Mouse (Mus musculus) thymus, adult 2 months (tissue): ENCODE results near the gene Gabbr2. TPM values are rescaled to one million over a fixed set of nuclear protein-coding genes. Genes with fewer than 3 reads are reported as not detected.

Experiments
- DNase-seq: peaks from one replicate; pipeline ENCODE4 v3.0.0; 2021
- H3K27ac ChIP-seq: fragments of 200-500 bp; 2 replicates; pipeline ENCODE4 v1.5.1; 2012; ENCODE audit warnings: low read length, control low read depth; ENCODE audit not compliant: control insufficient read depth, insufficient read depth
- H3K27me3 ChIP-seq: fragments of 200-500 bp; 2 replicates; pipeline ENCODE4 v1.6.1; 2012; ENCODE audit warnings: mild to moderate bottlenecking, low read length, moderate library complexity, mixed read lengths; ENCODE audit not compliant: control insufficient read depth, insufficient read depth
- H3K36me3 ChIP-seq: fragments of 200-500 bp; 2 replicates; pipeline ENCODE4 v1.6.1; 2012; ENCODE audit warnings: mild to moderate bottlenecking, low read length, moderate library complexity; ENCODE audit not compliant: control insufficient read depth, insufficient read depth
- H3K4me1 ChIP-seq: fragments of 200-500 bp; replicated peaks from 2 replicates; pipeline ENCODE4 v1.6.1; 2012; ENCODE audit warnings: low read length; ENCODE audit not compliant: control insufficient read depth, insufficient read depth
- H3K4me3 ChIP-seq: fragments of 200-500 bp; 2 replicates; pipeline ENCODE4 v1.5.1; 2012; ENCODE audit warnings: mild to moderate bottlenecking, low read length, control low read depth, moderate library complexity; ENCODE audit not compliant: control insufficient read depth, insufficient read depth
- CTCF ChIP-seq: fragments of 200-500 bp; IDR thresholded peaks from 2 replicates; pipeline ENCODE4 v1.5.1; 2012; ENCODE audit warnings: mild to moderate bottlenecking, control low read depth, low read length, moderate library complexity, borderline replicate concordance; ENCODE audit not compliant: control insufficient read depth, poor library complexity, insufficient read depth; ENCODE audit errors: extremely low read depth
- POLR2A ChIP-seq: fragments of 200-500 bp; IDR thresholded peaks from 2 replicates; pipeline ENCODE4 v1.6.1; 2012; ENCODE audit warnings: mild to moderate bottlenecking, low read length, control low read depth, moderate library complexity; ENCODE audit not compliant: control insufficient read depth, poor library complexity, insufficient read depth; ENCODE audit errors: extremely low read depth
- WGBS: fragments of 180-500 bp; shearing (Covaris S2); methylation state at CpG from one replicate; pipeline ENCODE4 v1.1.7; 2018; 5-methylcytosine and 5-hydroxymethylcytosine counted together
- polyA plus RNA-seq: library from polyadenylated mRNA; depleted of rRNA; stranded (reverse); fragments of >200 nt; gene quantifications from 2 replicates; pipeline ENCODE4 v1.2.3, GENCODE M21; 2012

Gabbr2 gene
- polyA plus RNA-seq, 1 experiment, result 0.20 TPM

- no peak for TF ChIP-seq CTCF
- TF ChIP-seq POLR2A, result no peak
- Histone ChIP-seq H3K36me3 (no peaks in the 10 kb centered on the region), H3K27ac (no peak overlapping the region), H3K27me3 (no peaks in the 10 kb centered on the region), H3K4me1 (no peaks in the 10 kb centered on the region), H3K4me3 (no peak overlapping the region)
- 95% methylated on average over 7 of the region's 7 CpGs for WGBS
- no peak for DNase-seq
These were observed 247.0 kb downstream of the Gabbr2 start for GRCm38 (mm10) chr4:46744583-46745155.

DNA sequence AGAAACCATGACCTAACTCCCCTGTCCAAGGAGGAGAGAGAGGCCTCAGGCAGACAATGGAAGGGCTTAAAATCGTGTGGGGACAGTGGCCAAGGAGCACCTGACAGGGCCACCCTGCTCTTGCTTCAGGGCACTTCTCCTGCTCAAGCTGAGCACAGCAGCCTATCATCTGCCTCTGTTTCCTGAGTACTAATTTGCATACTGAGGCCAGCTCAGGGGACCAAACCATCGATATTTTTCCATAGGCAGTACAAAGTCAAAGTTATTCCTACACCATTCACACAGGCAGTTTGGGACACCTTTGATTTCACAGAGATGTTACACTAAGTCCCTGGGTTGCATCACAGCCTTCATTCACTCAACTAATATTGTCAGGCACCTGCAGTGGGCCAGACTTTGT is 249.1 kb downstream of the Gabbr2 start:
- no peak for DNase-seq

GRCm38 (mm10) chr4:46736910-46737511 is 254.7 kb downstream of the Gabbr2 start:
- Histone ChIP-seq H3K4me3 (no peak overlapping the region), H3K27ac (no peak overlapping the region), H3K4me1 (no peaks in the 10 kb centered on the region), H3K27me3 (no peaks in the 10 kb centered on the region), H3K36me3 (no peaks in the 10 kb centered on the region)
- 12% methylated on average over 9 of the region's 9 CpGs for WGBS
- no peak for DNase-seq
- TF ChIP-seq CTCF, result no peak
- no peak for TF ChIP-seq POLR2A

More for the DNA sequence above, 249.1 kb downstream of the Gabbr2 start:
- Histone ChIP-seq H3K4me1 (no peaks in the 10 kb centered on the region), H3K27ac (no peak overlapping the region), H3K27me3 (no peaks in the 10 kb centered on the region), H3K4me3 (no peak overlapping the region), H3K36me3 (no peaks in the 10 kb centered on the region)
- 16% methylated on average over 2 of the region's 2 CpGs for WGBS
- TF ChIP-seq CTCF (no peak), POLR2A (no peak)

DNA sequence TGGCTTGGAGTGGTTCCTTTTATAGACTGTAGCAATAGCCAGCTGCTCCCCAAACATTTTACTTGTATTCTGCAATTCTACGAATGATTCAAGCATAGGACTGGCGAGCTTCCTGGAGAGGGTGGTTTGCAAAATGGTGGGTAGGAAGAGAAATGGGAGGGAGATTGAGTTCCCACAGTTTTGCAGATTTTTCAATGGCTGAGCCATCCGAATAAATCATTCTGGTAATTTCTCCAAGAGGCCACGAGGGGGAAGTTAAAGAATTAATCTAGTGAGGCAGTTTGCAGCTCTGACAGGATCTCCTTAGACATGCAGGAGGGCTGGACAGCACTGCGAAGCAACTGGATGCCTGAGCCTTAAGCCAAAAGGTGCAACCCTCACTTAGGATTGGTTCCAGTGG is 256.8 kb downstream of the Gabbr2 start:
- H3K27me3 ChIP-seq, result no peaks in the 10 kb centered on the region

DNA sequence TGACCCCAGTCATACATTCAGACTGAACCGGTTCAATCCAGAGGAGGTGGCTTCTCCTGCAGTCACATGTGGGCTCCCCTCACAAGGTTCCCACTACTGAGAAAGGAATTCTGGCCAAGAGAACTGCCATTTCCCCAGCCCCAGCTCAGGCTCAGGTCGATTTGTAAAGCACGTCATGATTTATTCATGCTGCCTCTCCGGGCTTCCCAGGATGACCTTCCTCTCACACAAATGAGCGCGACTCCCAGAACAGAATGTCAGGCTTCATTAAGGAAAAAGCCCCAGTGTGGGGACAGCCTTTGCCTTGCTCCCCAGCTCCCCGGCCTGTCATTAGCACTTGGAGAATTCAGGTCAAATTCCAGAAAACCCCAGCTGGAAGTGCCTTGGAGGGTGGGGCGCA is 260.1 kb downstream of the Gabbr2 start:
- no peak overlapping the region for H3K4me3 ChIP-seq
- H3K27me3 ChIP-seq, result no peaks in the 10 kb centered on the region
- WGBS, result 82% methylated on average over 8 of the region's 8 CpGs
- no peak overlapping the region for H3K27ac ChIP-seq
- no peaks in the 10 kb centered on the region for H3K36me3 ChIP-seq
- no peak for DNase-seq
- no peaks in the 10 kb centered on the region for H3K4me1 ChIP-seq
- TF ChIP-seq CTCF, result no peak
- no peak for TF ChIP-seq POLR2A

More for the DNA sequence above, 256.8 kb downstream of the Gabbr2 start:
- WGBS, result 30% methylated on average over 5 of the region's 5 CpGs
- Histone ChIP-seq H3K27ac (no peak overlapping the region), H3K4me1 (no peaks in the 10 kb centered on the region), H3K36me3 (no peaks in the 10 kb centered on the region), H3K4me3 (no peak overlapping the region)
- no peak for TF ChIP-seq POLR2A
- no peak for TF ChIP-seq CTCF
- DNase-seq, result no peak

DNA sequence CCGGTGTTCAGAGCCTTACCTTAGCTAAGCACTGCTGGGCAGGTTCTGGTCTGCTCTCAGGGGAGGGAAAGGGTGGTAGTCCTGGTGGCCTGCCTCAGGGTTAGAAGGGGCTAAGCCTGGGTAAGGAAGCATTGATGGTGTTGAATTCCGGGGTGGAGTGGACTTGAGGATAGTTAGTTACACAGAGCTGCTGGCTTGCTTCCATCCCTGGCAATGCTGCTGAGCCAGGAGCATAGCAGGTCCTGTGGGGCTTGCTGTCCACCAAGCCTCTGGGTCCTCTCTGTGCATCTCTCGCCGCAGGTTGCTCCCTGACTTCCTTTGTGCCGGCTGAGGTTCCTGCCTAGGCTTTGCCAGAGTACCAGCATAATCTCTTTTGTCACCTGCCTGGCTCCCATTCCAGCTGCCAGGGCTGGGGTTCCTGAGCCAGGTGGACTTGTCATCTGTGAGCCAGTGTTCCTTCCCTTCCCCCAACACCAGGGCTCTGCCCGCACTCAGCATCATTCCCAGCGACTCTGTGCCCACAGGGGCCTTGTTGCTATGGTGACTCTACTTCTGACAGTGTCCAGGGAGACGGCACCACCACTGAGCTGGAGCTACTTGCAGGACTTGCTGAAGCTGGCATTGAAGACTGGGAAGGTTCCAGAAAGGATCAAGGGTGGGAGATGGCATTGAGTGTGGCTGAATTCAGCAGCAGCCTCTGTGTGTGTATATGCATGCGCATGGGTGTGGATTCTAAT is 262.2 kb downstream of the Gabbr2 start:
- 94% methylated on average over 9 of the region's 9 CpGs for WGBS
- H3K4me1 ChIP-seq, result no peaks in the 10 kb centered on the region
- H3K4me3 ChIP-seq, result no peak overlapping the region
- no peaks in the 10 kb centered on the region for H3K27me3 ChIP-seq
- TF ChIP-seq CTCF (no peak), POLR2A (no peak)
- no peak overlapping the region for H3K27ac ChIP-seq
- H3K36me3 ChIP-seq, result no peaks in the 10 kb centered on the region
- no peak for DNase-seq
